Mouse (Mus musculus) kidney, postnatal 25 days (tissue): ENCODE results near the gene Actl11.
A peak's percentile ranks its signal among the peaks of the same experiment; 100 is the strongest.

Experiments
- DNase-seq, 2 experiments: peaks; one replicate each; pipeline ENCODE4 v3.0.0; 2021; ENCODE audit warnings: mixed read lengths in 2 of 2

Actl11 gene

DNA sequence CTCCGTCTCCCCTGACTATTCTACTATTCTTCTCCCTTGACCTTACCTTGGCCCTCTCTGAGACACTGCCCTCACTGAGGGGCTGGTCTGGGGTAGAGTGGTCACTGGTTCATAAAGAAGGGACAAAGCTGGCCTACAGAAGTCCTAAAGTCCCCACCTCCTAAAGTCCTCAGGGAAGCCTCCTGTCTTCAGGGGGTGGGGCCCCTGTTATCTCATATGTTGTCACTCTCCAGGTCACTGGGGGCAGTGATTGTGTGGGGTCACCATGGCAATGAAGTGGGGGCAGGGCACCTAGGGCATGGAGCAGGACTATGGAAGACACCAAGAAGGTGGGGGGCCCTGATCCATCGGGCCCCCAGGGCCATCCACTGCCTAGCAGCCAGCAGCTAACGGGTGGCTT is at the start of gene Actl11:
Actl11 (plus strand) TSS at position 301 of the 400 bp plus-strand sequence.
- no peak for DNase-seq

DNA sequence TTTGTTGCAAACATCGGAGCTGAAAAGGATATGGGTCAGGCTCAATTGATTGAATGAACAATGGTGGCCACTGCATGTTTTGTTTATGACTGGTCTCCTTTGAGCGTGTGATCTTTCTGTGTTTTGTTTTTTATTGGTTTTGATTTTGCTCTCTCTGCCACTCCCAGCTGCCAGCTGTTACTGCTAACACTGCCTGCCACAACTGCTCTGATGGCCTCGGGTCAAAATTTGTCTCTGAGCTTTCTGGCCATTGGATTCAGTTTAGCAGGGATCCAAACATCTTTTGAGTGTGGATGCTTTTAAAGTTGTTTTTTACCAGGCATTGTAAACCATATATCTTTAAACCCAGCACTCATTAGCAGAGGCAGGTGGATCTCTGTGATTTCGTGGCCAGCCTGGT is 47.9 kb upstream of the Actl11 start:
- DNase-seq: no peak

DNA sequence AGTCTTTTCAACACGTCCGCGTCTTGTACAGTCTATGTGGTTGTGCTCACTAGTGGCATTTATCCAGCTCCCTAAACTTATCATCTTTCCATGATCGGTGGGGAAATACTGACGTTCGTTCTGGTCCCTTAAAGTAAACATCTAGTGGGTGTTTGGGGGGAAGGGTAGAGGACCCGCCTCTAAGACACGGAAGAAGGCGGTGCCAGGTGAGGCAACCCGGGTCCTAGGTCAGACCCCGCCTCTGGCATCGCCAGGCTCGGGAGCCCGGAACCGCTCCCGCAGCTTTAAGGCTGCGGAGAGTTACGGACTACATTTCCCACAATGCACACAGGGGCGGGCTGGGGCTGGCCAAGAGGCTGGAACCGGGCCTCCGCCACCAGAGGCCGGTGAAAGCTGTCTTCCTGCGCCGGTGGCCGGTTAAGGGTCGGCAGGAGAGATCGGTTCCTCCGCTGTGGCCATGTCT is 40.4 kb upstream of the Actl11 start, which contains the start of gene Mon1a:
Mon1a (plus strand) TSS at position 348 of the 463 bp plus-strand sequence.
- peak; percentile 92 to 97 for DNase-seq

DNA sequence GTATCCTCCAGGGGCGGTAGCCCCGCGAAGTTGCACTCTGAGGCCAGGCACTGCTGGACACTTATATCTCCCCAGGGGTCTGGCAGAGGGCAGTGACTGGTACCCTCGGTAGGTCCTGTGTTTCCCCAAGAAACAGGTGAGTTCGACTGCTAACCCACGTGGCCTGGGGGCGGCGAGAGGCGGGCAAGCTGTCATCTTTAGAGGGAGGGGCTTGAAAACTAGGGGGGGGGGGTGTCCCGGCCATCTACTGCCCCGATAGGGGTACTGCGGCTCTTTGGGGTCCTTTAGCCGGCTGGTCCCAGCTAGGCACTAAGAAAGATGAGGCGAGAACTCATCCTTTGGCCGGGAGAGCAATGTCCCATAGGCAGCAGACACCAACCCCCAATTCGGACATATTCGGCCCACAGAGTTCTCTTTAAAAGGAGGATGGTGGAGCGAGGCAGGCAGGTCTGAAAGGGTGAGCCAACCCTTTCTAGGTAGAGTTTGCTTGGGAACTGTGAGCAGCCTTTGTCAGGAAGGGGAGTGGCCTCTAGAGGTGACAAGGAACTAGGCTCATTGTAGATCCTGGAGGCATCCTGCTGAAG is 39.9 kb upstream of the Actl11 start:
- peak; percentile 23 to 58 for DNase-seq

DNA sequence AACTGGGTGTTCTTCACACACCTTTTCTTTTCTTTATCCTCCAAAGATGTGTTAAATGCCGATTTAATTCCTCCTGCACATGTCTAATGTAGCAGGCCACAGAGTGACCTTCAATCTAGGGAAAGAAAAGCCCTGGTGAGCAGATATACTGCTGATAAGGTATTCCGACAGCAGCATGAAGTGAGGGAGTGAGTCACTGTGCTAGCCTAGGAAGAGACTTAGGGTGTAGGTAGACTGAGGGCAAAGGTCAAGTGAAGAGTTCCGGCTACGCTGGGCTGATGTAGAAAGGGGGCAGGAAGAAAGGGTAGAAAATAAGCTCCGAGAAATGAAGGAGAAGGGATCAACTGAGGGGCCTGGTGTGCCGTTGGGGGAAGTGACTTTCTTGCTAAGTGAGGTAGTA is 38.0 kb upstream of the Actl11 start:
- no peak for DNase-seq

DNA sequence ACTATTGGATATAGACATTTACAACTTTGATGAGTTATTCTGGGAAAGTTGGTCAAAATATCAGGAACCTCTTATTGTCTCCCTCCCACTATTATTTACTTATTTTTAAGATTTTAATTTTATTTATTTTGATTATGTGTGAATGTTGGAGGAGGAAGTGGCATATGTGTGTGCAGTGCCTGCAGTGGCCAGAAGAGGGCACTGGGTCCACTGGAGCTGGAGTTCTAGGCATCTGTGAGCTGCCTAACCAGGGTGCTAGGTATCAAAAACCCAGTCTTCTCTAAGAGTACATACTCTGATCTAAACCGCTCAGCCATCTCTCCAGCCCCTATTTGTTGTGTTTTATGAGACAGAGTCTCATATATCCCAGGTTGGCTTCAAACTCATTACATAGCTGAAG is 37.2 kb upstream of the Actl11 start:
- no peak for DNase-seq

DNA sequence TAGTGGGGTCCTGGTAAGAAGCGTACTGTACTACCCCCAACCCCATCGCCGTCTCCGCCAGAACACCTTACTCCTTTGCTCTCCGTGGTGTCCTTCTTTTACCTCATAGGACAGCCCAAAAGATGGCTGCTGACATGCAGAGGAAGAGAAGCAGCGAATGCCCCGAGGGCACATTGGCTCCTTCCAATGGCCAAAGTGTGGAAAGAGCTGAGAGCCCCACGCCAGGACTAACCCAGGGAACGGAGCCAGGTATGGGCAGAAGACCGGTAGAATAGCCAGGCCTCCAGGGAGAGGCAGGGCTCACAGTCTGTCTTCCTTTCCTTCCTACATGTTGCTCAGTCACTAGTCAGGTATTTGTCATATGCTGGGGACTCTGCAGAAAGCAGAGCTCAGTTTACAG is 29.7 kb upstream of the Actl11 start:
- no peak for DNase-seq

DNA sequence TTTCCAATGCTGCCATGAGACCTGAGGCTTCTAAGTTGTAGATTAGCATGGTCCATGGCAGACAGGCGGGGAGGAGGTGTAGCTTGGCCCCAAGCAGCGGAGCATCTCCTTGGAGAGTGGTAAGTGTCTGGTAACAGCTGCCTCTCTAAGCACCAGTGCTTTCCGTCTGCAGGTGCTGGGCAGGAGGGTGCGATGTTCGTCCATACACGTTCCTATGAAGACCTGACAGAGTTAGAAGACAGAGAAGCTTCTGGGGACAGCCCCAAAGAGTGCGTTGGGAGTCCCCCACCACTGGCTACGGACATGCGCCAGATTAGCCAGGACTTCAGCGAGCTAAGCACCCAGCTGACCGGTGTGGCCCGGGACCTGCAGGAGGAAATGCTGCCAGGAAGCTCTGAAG is 28.4 kb upstream of the Actl11 start:
- no peak for DNase-seq

DNA sequence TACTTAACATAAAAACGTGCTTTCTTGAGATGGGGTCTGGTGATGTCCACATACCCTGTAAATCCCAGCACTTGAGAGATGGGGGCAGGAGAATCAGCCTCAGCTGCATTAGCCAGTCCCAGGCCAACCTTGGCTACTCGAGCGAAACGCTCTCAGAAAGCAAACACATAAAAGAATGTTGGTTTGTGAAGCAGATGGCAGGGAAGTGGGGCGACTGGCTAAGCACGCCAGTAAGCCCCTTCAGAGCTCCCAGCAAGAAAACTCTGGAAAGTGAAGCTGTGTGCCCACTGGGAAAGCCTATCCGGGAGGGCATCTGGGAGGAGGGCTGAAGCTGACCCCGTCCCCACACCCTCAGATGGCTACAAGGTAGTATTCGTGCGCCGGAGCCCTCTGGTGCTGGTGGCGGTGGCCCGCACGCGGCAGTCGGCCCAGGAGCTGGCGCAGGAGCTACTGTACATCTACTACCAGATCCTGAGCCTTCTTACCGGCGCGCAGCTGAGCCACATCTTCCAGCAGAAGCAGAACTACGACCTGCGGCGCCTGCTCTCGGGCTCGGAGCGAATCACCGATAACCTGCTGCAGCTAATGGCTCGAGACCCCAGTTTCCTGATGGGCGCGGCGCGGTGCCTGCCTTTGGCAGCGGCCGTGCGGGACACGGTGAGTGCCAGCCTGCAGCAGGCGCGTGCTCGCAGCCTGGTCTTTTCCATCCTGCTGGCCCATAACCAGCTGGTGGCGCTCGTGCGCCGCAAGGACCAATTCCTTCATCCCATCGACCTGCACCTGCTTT is 27.2 kb upstream of the Actl11 start:
- DNase-seq: peak; percentile 71 to 82

DNA sequence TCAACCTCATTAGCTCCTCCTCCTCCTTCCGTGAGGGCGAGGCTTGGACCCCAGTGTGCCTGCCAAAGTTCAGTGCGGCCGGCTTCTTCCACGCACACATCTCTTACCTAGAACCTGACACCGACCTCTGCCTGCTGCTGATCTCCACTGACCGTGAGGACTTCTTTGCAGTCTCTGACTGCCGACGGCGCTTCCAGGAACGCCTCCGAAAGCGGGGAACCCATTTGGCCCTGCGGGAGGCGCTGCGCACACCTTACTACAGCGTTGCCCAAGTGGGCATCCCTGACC is 26.7 kb upstream of the Actl11 start:
- no peak for DNase-seq

DNA sequence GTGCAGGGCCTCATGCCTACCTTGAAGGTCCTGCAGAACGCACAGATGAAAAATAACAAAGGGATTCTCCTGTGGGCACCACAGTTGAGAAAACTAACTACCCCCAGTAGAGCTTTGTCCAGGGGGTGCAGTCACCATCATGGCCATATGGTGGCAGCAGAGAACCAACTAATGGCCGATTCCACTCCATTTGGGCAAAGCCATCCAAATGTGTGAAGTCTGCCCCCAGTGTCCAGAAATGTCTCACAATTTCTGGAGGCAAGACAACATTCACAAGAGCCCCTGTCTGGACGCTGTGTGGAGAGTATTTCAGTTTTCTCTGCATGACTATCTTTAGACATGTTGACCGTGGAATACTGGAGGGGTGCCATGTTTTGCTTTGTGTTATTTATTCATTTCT is 23.5 kb upstream of the Actl11 start:
- peak; percentile 84 to 91 for DNase-seq

DNA sequence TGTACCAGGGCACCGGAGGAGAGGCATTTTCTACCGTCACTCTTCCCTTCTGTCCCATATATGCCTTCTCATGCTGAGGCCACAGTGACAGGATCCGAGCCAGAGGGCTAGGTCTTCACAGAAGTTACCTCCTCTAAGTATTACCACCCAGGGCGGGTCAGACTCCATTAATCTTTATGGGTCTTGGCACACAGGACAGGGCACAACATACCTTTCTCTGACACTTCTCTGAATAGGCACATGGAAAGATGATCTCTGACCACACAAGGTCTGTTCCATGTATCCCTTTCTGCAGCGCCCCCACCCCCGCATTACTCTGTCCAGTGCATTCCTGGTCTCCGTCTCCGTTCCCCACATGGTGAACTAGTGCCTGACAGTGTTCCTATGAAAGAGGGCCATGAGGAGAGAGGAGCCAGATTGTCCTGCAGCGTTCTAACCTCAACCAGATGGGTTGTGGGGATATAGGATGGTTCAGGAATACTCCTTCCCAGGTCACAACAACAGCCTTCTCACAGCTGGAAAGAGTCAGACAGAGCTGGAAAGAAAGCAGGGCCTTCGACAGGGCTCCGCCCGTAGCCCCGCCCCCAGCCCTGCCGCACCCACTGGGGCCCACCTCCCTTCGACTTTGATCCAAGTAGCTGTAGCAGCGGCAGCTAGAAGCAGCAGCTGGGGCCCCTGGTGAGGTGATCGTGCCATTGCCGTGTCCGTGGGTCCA is 21.9 kb upstream of the Actl11 start, which contains the start of gene Mst1r:
Mst1r (plus strand) TSS at position 622 of the 715 bp plus-strand sequence.
- DNase-seq: peak; percentile 84 to 90

DNA sequence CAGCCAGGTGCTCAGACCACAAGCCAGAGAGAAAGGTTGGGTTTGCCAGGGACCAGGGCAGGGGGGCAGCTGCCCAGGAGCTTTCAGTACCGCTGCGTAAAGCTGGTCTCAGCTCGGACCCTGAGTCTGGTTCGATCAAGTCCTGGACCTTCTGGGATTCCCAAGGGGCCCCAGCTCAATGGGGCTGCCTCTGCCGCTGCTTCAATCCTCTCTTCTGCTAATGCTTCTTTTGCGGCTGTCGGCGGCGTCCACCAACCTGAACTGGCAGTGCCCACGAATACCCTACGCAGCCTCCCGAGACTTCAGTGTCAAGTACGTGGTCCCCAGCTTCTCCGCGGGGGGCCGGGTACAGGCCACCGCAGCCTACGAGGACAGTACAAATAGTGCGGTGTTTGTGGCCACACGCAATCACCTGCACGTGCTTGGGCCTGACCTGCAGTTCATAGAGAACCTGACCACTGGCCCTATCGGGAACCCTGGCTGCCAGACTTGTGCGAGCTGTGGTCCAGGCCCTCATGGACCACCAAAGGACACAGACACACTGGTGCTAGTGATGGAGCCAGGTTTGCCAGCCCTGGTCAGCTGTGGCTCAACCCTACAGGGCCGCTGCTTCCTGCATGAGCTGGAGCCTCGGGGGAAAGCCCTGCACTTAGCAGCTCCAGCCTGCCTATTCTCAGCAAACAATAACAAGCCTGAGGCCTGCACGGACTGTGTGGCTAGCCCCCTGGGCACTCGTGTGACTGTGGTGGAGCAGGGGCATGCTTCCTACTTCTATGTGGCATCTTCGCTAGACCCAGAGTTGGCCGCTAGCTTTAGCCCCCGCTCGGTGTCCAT is 21.1 kb upstream of the Actl11 start:
- DNase-seq: no peak

DNA sequence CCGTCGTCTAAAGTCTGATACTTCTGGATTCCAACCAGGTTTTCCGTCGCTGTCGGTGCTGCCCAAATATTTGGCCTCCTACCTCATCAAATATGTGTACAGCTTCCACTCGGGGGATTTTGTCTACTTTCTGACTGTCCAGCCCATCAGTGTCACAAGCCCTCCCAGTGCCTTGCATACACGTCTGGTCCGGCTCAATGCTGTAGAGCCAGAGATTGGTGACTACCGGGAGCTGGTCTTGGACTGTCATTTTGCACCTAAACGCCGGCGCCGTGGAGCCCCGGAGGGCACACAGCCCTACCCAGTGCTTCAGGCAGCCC is 20.5 kb upstream of the Actl11 start:
- DNase-seq: no peak

DNA sequence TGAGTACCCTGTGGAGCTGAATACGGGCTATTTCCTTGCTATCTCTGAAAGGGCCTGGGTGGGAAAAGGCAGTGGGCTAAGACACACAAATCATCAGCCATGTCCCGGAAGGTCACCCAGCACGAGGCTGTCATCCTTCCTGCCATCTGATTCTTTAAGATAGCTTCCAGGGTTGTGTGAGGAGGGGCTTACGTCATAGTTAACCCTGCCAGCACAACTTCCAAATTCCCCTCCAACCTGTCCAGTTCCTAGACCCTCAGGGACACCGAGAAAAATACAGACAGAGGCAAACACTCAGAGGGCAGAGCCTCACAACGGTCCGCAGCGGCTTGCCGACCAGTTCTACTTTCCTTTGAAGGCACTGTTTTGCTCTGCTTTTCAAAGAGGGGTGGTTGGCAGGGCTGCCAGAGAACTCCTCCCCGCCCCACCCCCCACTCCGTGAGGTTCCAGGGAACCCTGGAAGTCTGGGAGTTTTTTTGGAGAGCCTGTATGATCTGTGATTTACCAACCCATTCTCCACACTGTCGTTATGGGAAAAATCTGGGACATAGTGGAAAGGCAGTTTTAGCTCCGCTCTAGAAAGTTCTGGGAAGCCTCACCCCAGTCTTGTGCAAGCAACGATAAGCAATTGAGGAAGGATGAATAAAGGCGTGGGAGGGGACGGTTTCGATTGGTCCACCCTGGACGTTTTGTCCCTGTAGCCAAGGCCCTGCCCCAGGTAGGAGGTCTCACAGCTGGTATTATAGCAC is 19.7 kb upstream of the Actl11 start:
- no peak for DNase-seq

DNA sequence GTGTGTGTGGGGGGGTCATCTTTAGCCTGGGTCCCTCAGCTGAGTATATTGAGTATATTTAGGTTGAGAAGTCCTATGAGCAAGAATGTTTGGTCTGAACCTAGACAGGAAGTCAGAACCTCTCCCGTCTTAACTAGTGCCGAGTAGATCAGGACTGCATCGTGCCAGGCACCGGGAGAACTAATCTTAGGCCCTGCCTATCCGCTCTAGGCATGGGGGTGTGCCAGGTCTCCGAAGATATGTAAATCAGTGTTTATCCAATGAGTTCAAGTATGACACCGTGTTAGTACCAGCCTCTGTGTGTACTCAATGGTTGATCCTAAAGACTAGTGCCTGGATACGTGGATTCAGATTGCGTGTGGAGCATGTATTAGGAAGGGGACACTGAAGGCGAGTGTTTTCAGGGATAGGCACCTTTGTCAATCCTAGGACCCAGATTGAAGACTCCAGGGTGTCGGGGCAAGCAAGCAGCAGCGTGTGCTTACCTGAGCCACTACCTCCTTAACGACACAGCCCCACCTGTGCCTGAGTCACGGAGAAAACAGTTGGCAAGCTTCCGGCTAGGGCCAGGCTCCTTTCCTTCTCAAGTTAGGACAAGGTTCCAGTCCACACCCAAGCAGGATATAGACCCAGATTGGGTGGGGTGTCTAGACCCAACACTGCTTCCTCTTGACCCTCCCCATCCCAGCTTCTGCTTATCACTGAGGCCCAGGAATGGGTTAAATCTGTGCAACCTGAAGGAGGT is 18.1 kb upstream of the Actl11 start:
- no peak for DNase-seq

DNA sequence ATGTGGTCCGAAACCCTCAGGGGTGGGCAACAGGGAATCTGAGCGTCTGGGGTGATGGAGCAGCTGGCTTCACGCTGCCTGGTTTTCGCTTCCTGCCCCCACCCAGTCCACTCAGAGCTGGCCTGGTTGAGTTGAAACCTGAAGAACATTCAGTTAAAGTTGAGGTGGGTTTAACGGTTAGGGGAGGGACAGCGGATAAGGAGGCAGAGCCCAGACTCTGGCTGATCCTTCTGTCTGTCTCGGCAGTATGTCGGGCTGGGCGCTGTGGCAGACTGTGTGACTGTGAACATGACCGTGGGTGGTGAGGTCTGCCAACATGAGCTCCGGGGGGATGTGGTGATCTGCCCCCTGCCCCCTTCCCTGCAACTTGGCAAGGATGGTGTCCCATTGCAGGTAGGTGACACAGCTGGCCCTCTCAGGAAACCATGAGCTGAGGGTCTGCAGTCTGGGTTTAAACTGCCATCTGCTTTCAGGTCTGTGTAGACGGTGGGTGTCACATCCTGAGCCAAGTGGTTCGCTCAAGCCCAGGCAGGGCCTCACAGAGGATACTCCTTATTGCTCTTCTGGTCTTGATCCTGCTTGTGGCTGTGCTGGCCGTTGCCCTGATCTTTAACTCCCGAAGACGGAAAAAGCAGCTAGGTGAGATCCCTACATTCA is 13.4 kb upstream of the Actl11 start:
- DNase-seq: no peak

DNA sequence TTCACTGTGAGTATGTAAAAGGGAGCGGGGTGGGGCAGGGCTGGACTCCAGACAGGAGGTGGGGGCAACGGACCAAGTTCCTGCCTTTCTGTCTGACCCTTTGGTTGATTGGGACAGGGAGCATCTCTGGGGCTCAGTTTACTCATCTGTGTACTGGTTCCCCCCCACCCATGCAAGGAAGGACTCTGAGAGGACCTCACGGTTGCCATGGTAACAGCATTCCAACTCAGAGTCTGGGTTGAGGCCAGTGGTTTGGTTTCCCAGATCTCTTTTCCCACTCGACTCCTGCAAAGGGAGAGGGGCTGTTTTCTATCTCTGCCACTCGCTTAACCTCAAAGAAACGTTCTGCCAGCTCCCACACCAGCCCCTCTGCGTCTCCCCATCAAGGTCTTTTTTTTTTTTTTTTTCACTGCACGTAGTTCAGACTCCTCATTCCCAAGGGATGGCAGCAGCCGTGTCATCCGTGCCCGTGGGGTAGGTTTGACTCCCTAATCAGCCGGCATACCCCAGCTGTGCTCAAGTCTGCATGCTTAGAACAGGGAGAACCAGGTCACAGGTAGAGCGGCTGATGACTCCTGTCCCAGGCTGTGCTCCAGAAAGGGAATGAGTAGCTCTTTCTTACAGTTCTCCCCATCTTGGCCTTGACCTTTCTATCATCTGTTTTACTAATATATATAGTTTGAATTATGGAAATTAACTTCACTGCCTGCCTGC is 10.2 kb upstream of the Actl11 start:
- DNase-seq: no peak

DNA sequence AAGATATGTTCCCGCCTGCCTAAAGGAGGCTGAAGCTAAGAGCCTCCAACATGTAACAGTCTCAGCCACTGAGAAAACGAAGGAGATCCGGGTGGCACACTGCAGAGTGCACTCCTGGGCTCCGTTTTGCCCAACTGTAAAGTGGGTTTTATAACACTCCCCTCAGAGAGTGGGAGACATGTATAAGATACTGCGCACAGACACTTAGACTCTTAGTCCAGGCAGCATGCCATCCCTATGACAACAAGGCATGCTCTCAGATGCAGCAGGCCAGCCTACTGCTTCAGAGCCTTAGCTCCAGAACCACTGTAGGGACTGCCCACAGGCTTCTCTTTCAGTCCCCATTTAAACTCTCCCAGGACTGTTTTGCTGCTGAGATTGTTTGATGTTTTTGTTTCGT is 9.4 kb upstream of the Actl11 start:
- no peak for DNase-seq

DNA sequence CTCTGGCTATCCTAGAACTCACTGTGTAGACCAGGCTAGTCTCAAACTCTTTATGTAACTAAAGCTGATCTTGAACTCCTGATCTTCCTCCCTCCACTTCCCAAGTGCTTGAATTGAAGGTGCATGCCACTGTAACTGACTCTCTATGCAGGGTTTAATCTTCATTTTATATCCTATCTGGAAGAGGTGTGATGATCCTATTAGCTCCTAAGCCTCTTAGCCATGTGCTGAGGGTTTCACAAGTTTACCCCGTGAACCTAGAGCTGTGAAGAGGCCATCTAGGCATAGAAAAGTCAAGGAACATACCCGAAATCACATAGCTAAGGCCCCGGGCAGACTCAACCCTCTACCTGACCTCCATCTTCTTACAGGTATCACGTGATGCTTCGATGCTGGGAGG is 8.8 kb upstream of the Actl11 start:
- no peak for DNase-seq
